Mouse (Mus musculus): ENCODE results near the gene Cdc14a.

Cdc14a gene

DNA sequence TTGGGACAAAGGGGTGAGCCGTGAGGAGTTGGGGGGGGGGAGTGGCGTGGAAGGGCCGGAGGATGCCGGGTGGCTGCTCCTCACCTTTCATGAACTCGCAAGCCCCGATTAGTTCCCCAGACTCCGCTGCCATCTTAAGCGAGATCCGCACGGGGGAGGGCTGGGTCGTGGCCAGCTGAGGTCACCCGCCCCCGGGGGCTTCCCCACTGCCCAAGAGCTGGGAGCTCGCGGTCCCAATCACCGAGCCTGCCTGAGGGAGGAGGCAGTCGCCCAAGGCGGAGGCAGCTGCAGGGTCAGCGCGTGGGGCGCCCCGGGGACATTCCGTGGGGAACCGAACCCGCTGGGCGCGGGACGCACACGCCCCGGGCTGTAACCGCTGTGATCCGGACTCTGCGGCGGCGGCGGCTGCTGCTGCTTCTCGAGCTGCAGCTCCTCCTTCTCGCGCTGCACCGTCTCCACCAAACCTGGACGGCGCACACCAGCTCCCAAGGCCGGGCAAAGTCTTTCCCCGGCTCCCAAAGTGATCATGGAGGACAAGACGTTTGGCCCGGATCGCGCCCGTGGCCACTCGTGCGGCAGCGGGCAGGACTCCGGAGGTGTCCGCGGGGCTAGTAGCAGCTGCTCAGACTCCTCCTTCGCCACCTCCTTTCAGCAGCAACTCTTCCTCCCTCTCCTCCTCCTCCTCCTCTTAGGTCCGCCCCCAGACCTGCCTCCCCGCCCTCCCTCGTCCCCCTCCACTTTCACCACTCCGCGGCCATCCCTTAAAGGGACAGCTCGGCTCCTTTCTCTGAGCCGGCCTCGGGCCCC, at the start of gene Cdc14a:
Gene Cdc14a, minus strand, starts transcription at position 680 of the 807 bp plus-strand sequence.
- in situ Hi-C loops (cut with MboI; ENCODE audit: unreplicated experiment in 2 of 2), result loop anchor here (5.0 to 10.0 kb wide), 9 partner anchors 64 to 729 kb away; partner anchors contain the start of genes Sass6 (in 2 of the 2), Dbt (in 1 of the 2) and Rtca (in 1 of the 2)

DNA sequence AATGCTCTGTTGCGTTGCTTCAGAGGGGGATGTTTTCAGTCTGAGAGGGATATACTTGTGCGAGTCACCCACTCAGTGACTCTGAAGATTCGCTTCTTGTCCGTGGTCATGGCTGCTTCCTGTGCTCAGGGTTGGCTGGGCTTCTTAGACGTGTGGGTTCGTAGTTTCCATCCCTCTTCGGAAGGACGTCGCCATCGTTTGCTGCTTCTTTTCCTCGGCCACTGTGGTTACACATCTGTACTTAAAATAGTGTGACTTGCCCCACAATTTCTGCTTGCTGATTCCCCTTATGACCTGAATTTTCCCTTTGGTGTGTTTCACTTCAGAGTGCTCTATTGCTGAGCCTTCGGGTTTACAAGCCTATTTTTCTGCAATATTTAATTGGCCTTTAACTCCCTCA, 41.9 kb upstream of the Cdc14a start:
- in situ Hi-C loops (cut with MboI; ENCODE audit: unreplicated experiment in 2 of 2), result no loop called here

DNA sequence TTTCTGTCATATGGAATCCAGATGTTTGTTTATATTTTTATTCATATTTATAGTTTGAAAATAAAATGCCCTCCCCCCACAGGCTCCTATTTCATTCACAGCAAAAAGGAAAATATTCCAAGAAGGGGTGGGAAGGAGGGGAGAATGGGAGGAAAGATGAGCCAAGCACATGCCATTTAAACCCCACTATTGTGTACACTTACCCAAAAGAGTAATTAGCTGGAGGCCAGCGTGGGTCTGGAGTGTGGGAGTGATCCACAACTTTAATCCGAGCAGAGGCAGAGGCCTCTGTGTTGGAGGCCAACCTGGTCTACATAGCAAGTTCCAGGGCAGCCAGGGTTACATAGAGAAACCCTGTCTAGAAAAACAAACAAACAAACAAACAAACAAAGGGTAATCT, 40.5 kb upstream of the Cdc14a start:
- in situ Hi-C loops (cut with MboI; ENCODE audit: unreplicated experiment in 2 of 2), result no loop called here

DNA sequence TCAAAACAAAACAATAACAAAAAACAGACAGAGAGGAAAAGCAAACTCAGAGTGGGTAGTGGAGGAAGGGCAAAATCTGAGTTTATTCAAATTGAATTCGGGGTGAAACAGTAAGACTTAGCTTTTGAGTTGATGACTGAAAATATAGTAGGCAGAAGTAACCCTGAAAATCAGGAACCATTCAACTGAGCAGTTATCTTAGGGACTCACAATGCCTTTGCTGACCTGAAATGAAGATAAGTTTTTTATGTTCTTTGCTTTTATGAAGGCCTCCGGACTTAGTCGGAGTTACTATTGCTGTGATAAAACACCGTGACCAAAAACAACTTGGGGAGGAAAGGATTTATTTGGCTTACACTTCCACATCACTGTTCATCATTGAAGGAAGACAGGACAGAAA, 37.2 kb upstream of the Cdc14a start:
- in situ Hi-C loops (cut with MboI; ENCODE audit: unreplicated experiment in 2 of 2), result no loop called here

DNA sequence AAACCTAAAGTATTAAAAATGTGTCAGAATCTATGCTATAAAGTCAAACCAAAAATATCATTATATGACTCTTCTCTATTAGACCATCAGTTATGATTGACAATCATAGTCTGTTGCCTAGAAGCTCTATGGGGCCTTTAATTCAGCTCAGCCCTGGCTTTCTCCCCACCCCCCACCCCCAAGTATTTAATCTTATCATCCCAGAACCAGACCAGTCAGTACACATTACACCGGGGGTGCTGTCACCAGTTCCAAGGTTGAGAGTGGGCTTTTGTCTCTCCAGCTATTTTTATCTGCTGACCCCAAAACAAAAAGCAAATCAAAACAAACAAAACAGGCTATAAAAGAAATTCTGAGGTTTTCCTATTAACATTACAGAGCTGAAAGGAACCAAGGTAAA, 30.7 kb upstream of the Cdc14a start:
- in situ Hi-C loops (cut with MboI; ENCODE audit: unreplicated experiment in 2 of 2), result no loop called here

DNA sequence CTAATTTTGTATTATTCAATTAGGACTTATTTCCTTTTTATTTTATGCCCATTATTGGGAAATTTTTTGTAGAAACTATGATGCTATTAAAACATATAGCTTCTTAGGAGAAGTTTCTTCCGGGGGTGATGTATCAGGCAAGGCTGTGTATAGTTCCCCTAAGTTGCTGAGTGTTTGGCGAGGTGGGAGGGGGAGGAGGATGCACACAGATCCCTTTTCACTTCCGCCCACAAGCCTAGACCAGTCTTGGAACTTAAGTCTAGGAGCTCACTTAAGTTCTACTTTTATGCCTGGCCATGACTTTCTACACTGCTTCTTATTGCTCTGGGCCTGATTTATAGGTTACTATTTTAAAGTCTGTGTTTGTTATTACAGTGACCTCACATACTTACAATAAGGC, 26.9 kb upstream of the Cdc14a start:
- in situ Hi-C loops (cut with MboI; ENCODE audit: unreplicated experiment in 2 of 2), result no loop called here

DNA sequence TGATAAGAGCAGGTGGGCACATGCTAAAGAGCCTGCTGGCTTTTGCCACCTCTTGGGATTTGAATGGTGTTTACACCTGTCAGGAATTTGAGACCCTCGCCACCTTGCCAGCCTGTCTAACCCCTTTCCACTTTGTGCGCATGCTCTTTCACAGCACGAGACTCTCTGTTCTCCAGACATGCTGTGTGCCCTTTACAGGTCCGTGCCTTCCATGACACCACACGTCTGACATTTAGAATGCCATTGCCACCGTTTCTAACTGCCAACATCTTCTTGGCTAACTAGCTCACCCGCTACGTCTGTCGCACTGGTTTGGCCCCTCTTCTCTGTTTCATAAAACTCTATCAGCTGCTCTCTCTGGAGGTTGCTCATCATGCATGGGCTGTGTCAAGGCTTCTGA, 20.5 kb upstream of the Cdc14a start:
- in situ Hi-C loops (cut with MboI; ENCODE audit: unreplicated experiment in 2 of 2), result no loop called here

DNA sequence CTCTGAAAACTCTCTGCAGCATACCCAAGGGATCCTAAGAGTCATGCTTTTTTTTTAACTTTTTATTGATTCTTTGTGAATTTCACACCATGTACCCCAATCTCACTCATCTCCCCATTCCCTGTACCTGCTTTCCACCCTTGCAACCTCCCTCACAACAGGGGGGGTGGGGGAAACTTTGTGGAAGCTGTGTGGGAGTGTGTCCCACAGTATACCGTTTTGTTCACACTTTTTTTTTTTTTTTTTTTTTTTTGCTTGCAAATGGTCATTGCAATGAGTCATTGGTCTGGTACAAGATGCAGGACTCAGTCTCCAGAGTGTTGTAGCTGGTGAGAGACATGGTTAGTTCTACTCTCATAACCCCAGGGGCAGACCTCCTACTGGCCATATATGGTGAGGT, 19.0 kb upstream of the Cdc14a start:
- in situ Hi-C loops (cut with MboI; ENCODE audit: unreplicated experiment in 2 of 2), result no loop called here

DNA sequence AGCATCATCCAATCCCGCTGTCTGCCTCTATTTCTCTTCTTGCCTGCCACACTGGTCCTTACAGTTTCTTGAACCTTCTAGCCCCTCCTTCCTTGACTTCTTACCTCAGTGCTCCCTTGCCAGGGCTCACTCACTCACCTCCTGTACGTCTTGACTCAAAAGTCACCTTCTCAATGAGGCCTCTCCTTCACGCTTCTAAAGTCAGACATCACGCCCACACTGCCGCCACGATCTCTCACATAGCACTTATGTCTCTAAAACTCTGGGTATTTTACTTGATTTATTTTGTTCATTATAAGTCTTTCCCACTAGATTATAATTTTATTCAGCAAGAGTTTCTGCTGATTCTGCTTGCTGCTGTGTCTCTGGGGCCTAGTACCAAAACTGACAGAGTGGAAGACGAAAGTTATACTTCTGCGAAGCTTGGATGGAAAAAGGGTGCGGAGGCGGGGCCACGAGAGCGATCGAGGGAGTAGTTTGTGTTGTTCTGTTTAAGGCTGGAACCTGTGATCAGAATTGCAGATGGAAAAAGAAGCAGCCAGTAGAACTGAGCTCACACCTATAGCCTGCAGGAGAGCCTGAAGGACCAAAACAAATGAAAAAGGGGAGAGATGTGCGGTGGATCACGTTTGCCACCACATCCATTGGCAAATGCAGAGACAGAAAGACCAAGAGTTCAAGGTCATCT, 17.8 kb upstream of the Cdc14a start:
- in situ Hi-C loops (cut with MboI; ENCODE audit: unreplicated experiment in 2 of 2), result no loop called here

DNA sequence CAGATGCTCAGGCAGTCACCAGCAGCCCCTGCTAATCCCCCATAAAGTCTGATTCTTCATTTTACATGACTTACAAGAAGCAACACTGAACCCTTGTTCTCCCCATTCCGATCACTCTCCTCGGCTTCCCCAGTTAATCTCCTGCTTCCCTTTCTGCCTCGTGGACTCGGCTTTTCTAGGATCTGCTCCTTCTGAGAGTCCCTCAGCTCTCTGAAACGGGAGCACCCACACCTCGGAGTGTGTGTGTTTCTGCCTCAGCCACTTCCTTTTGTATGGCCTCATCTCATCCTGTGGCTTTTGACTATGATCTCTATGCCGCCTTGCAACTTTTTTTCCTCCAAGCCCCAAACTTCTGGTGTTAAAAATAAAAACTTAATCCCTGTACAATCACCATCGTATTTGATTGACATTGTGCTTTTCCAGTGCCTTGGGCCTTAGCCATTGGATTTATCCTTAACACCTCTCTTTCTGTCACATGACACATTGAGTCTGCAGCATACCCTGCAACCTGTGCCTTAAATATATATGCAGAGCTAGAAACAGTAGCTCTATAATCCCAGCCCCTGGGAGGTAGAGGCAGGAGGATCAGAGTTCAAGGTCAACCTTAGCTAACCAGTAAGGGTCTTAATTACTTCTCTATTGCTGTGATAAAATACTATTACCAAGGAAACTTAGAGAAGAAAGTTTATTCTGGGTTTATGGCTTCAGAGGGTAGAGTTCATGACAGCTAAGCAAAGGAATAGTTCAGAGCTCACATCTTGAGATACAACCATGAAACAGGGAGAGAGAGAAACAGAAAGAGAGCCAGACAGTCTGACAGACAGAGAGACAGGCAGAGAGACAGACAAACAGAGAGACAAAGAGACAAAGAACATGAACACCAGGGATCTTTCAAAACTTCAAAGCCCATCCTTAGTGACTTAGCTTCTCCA, 16.5 kb upstream of the Cdc14a start:
- in situ Hi-C loops (cut with MboI; ENCODE audit: unreplicated experiment in 2 of 2), result no loop called here

DNA sequence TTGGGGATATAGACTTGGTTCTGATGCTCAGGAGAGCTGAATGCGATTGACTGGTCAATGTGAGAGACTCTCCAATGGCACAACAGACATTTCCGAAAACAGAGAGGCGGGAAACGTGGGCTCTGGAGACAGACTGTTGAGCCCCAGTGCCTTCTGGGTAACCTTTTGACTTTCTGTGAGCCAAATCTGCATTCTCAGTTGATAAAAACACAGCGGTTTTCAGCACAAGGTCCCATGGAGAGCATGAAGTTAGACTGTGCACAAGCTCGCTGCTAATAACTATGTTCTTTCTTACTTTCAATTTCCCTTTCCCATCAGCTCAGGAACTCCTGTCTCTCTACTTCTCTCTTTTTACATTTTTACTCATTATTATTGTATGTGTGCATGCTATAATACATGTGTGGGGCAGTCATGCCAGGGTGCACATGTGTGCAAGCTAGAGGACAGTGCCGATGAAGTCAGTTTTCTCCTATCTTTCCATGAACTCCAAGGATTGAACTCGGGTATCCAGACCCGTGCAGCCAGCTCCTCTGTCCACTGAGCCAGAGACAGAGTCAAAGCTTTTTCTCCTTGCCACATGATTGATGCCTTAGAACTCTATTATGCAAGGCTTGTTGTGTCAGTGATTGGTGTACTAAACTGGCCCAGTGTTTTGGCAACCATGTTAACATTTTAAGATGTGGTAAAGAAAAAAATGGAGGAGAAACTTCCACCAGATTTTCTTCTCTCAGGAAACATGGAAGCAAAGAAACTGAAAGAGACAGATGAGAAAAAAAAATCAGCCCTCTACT, 13.2 kb upstream of the Cdc14a start:
- in situ Hi-C loops (cut with MboI; ENCODE audit: unreplicated experiment in 2 of 2), result no loop called here

DNA sequence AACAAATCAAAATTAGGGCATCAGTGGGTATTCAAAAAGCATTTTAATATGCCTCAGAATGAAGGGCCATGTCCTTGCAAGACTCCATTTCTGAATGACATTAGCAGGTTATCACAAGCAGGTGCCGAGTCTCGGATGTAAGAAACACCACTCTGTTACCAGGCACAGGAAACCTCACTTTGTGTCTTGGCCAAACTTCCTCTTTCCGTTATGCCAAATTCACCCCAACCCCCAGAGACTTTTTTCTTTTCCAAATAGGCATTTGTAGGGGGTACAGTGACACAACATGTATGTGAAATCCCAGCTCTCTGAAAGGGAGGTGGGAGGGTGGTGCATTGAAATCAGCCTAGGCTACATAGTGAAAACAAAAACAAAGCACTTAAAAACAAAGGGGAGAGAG, 12.3 kb upstream of the Cdc14a start:
- in situ Hi-C loops (cut with MboI; ENCODE audit: unreplicated experiment in 2 of 2), result no loop called here

DNA sequence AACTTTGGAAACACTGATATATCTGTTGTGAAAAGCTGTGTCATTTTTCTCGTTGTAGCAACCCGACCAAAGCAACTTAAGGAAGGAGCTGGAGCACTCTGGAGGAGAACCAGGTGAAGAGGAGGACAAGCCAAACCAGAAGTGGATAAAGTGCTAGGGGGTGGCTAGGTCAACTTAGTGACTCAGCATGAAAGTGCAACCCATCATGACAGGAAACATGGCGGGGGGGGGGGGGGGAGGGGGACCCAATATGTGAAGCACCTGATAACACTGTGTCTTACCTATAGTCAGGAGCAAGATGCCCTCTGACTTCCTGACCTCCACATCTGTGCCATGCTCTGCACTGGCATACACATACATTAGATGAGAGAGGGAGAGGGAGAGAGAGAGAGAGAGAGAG, 10.9 kb upstream of the Cdc14a start:
- in situ Hi-C loops (cut with MboI; ENCODE audit: unreplicated experiment in 2 of 2), result no loop called here

DNA sequence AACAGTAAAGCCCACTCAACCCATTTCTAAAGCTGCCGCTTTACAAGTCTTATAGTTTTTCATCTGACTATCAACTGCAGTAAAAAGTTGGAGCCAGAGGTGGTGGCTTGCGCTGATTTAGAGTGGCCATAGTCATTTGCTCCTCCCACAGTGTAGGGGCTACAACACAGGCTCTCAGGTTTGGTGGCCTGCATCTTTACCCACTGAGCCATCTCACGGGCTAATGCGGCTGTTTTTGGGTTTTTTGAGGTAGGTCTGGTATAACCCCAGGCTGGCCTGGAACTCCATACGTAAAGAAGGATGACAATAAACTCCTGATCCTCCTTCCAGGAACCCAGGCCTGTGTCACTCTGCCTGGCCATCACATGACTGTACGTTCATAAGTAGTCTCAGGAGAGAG, 2.1 kb upstream of the Cdc14a start:
- in situ Hi-C loops (cut with MboI; ENCODE audit: unreplicated experiment in 2 of 2), result loop anchor here (10.0 kb wide), 3 partner anchors 169 to 731 kb away; partner anchors contain the start of gene Sass6 (in 1 of the 2)

DNA sequence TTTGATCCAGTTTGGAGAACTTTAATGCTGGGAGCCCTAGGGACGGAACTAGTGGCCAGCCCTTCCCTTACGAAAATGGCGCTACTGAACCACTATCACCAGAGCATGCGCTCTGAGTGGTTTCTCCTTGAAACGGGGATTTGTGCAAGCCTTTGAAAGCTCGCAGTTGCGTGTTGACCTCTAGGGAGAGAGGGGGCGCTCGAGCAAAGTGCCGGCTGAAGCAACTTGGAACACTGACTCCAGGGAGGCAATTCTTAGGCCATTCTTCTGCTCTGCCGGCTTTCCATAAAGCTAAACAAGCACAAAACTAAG, 1.1 kb upstream of the Cdc14a start:
- in situ Hi-C loops (cut with MboI; ENCODE audit: unreplicated experiment in 2 of 2), result loop anchor here (5.0 to 10.0 kb wide), 9 partner anchors 62 to 730 kb away; partner anchors contain the start of genes Sass6 (in 2 of the 2), Dbt (in 1 of the 2) and Rtca (in 1 of the 2)

DNA sequence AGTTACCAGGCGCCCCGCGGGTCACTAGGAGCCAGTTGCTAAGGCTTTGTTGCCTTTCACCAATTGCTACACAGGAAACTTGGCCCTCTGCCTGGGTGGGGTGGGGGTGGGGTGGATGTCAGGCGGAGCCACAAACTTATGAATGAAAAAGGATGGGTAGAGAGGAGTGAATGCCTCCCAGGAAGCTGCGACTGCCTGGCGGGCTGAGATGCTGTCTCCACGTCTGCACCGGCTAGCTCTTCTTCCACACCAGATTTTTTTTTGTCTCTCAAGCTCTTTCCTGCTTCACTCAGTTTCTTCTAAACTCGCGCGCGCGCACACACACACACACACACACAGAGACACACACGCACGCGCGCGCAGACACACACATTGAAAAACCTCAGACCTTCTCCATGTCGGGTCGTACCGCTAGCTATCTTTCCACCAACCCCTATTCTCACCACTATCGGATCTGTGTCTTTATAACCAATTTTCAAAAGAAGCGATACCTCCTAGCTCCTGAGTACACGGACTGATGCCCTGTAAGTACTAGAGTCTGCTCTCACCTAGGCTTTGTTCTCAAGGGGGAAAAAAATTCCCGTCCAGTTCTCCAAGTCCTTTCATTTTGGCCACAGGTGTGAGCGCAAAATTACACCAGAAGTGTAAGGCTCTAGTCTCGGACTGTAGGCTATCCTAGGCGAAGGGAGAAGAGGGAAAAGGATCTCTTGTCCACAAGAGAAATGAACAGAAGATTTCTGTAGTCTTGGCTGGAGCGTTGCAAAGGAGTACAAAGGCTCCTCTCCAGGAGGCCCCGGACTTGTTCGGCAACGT, 534 bp upstream of the Cdc14a start:
- in situ Hi-C loops (cut with MboI; ENCODE audit: unreplicated experiment in 2 of 2), result loop anchor here (5.0 to 10.0 kb wide), 9 partner anchors 63 to 730 kb away; partner anchors contain the start of genes Sass6 (in 2 of the 2), Dbt (in 1 of the 2) and Rtca (in 1 of the 2)

DNA sequence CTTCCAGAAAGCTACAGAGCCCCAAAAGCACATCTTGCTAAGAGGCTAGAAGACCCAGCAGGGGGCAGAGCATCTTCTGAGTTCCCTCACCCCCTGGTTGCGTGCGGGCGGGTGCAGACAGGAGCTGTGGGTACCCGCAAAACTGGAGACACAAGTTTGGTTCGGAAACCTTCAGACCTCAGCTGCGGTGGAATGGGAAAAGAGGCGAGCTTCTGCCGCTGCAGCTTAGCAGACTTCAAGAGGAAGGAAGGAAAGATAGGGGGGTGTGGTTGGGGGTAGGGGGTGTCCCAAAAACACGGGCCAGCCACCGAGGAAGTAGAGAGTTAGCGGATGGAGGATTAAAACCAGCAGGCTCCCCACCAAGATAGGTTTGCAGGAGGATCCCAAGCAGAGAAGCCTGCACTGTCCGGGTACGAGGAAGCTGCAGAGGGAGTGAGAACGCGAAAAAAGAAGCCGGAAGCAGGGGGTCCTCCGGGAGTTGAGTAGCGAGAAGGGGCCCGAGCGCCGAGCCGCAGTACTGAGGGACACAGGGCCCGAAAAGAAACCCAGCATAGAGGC, 958 bp downstream of the Cdc14a start:
- in situ Hi-C loops (cut with MboI; ENCODE audit: unreplicated experiment in 2 of 2), result loop anchor here (5.0 to 10.0 kb wide), 9 partner anchors 64 to 728 kb away; partner anchors contain the start of genes Sass6 (in 2 of the 2), Dbt (in 1 of the 2) and Rtca (in 1 of the 2)

DNA sequence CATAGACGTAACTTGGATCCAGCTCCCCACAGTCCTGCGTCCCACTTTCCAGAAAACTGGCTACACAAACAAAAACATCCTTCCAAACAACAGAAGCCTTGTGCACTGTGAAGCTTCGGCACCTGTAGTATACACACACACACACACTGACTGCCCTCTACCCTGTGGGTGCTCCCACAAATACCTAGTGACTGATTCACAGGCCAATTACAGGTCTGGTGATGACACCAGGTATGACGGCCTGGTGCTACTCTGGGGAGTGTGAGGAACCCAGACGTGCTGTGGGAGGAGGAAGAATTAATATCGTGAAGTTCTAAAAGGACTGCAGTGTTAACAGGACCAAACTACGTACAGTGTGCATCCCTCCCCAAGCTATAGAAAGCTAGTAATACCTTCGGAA, 1.8 kb downstream of the Cdc14a start:
- in situ Hi-C loops (cut with MboI; ENCODE audit: unreplicated experiment in 2 of 2), result loop anchor here (5.0 to 10.0 kb wide), 9 partner anchors 65 to 727 kb away; partner anchors contain the start of genes Sass6 (in 2 of the 2), Dbt (in 1 of the 2) and Rtca (in 1 of the 2)
